Mouse (Mus musculus) CH12.LX (cell line): ENCODE data around the gene Gstt4. TPM values are rescaled to one million over a fixed set of nuclear protein-coding genes. Genes with fewer than 3 reads are reported as not detected.
"Not testable (repeated sequence)": the region's sequence is repeated elsewhere in the genome, so short reads cannot be mapped to it uniquely, and the experiment has no call there.

Experiments
- DNase-seq: peaks from one replicate; pipeline ENCODE4 v3.0.0-alpha.2; 2013; ENCODE audit errors: extremely low read depth
- H3K27ac ChIP-seq: 2 replicates; pipeline ENCODE4 v1.5.1; 2012; ENCODE audit warnings: low read depth, mild to moderate bottlenecking, control low read depth, moderate library complexity; ENCODE audit not compliant: insufficient read depth
- H3K27me3 ChIP-seq: replicated peaks from 2 replicates; pipeline ENCODE3; 2012; ENCODE audit warnings: inconsistent platforms
- H3K36me3 ChIP-seq, 2 experiments: replicated peaks in 1 of 2; 2 replicates each; pipeline versions ENCODE3 to v1.6.1; 2012; ENCODE audit warnings: inconsistent platforms in 1 of 2, low read length in 1 of 2, mild to moderate bottlenecking in 1 of 2, mixed read lengths in 1 of 2, moderate library complexity in 1 of 2; ENCODE audit not compliant: control insufficient read depth in 1 of 2, insufficient read depth in 1 of 2
- H3K4me1 ChIP-seq, 2 experiments: 2 replicates each; pipeline ENCODE4 v1.6.1; 2012; ENCODE audit warnings: inconsistent platforms in 1 of 2, moderate library complexity in 1 of 2; ENCODE audit not compliant: insufficient read depth in 2 of 2, control insufficient read depth in 1 of 2
- H3K4me2 ChIP-seq: 2 replicates; pipeline ENCODE4 v1.6.1; 2012; ENCODE audit warnings: low read depth, mild to moderate bottlenecking, control low read depth; ENCODE audit not compliant: poor library complexity, insufficient read depth, severe bottlenecking
- H3K4me3 ChIP-seq, 3 experiments: fragments of 150-350 bp in 1 of 3; sonication (generic) in 1 of 3; replicated peaks in 1 of 3; 2 replicates each; pipeline versions ENCODE3 to v1.5.1; 2011 to 2012; ENCODE audit warnings: low read depth in 2 of 3, low read length in 2 of 3, mild to moderate bottlenecking in 2 of 3, moderate library complexity in 2 of 3, control low read depth in 1 of 3, improper control_type of control experiment in 1 of 3, inconsistent platforms in 1 of 3, mixed read lengths in 1 of 3; ENCODE audit not compliant: poor library complexity in 1 of 3
- H3K79me2 ChIP-seq: replicated peaks from 2 replicates; pipeline ENCODE4 v1.6.1; 2012; ENCODE audit warnings: mild to moderate bottlenecking, moderate library complexity; ENCODE audit not compliant: control insufficient read depth, poor library complexity, insufficient read depth, severe bottlenecking; ENCODE audit errors: extremely low read depth
- H3K9ac ChIP-seq: 2 replicates; pipeline ENCODE4 v1.6.1; 2012; ENCODE audit warnings: low read depth, mild to moderate bottlenecking, control low read depth, moderate library complexity; ENCODE audit not compliant: insufficient read depth
- H3K9me3 ChIP-seq: replicated peaks from 2 replicates; pipeline ENCODE3; 2012; ENCODE audit warnings: low read length, inconsistent platforms, mixed read lengths
- CHD2 ChIP-seq: IDR thresholded peaks from 2 replicates; pipeline ENCODE4 v1.6.1; 2011; ENCODE audit warnings: low read length, improper control_type of control experiment
- CTCF ChIP-seq, 2 experiments: IDR thresholded peaks in 1 of 2; conservative IDR thresholded peaks in 1 of 2; 2 replicates each; pipeline ENCODE4 v1.5.1; 2011 to 2012; ENCODE audit warnings: low read depth in 2 of 2, low read length in 2 of 2, improper control_type of control experiment in 1 of 2, inconsistent platforms in 1 of 2, mild to moderate bottlenecking in 1 of 2, moderate library complexity in 1 of 2
- GABPA ChIP-seq: IDR thresholded peaks from 2 replicates; pipeline ENCODE4 v1.6.1; 2012; ENCODE audit warnings: low read depth, low read length, improper control_type of control experiment, inconsistent platforms; ENCODE audit not compliant: insufficient replicate concordance
- HCFC1 ChIP-seq: IDR thresholded peaks from 2 replicates; pipeline ENCODE4 v1.6.1; 2012; ENCODE audit warnings: low read depth, mild to moderate bottlenecking, inconsistent platforms, low read length, improper control_type of control experiment
- MXI1 ChIP-seq: IDR thresholded peaks from 2 replicates; pipeline ENCODE4 v1.6.1; 2011; ENCODE audit warnings: mild to moderate bottlenecking, low read depth, low read length, improper control_type of control experiment
- NELFE ChIP-seq: IDR thresholded peaks from 2 replicates; pipeline ENCODE4 v1.6.1; 2011; ENCODE audit warnings: low read depth, low read length, improper control_type of control experiment
- POLR2A ChIP-seq: IDR thresholded peaks from 2 replicates; pipeline ENCODE4 v1.6.1; 2011; ENCODE audit warnings: low read depth, mild to moderate bottlenecking, improper control_type of control experiment, low read length
- POLR2AphosphoS2 ChIP-seq: IDR thresholded peaks from 2 replicates; pipeline ENCODE4 v1.6.1; 2011; ENCODE audit warnings: low read depth, low read length, improper control_type of control experiment
- RCOR1 ChIP-seq: conservative IDR thresholded peaks from 2 replicates; pipeline ENCODE4 v1.6.1; 2012; ENCODE audit warnings: low read depth, mild to moderate bottlenecking, inconsistent platforms, low read length, improper control_type of control experiment
- SMC3 ChIP-seq: IDR thresholded peaks from 2 replicates; pipeline ENCODE4 v1.6.1; 2011; ENCODE audit warnings: low read depth, low read length, improper control_type of control experiment
- TBP ChIP-seq: conservative IDR thresholded peaks from 2 replicates; pipeline ENCODE4 v1.6.1; 2011; ENCODE audit warnings: low read depth, low read length, improper control_type of control experiment
- USF1 ChIP-seq: IDR thresholded peaks from 2 replicates; pipeline ENCODE4 v1.6.1; 2014; ENCODE audit warnings: low read depth, mild to moderate bottlenecking, inconsistent platforms, low read length, improper control_type of control experiment
- USF2 ChIP-seq: conservative IDR thresholded peaks from 2 replicates; pipeline ENCODE4 v1.6.1; 2011; ENCODE audit warnings: low read depth, low read length, improper control_type of control experiment
- ZC3H11A ChIP-seq: IDR thresholded peaks from 2 replicates; pipeline ENCODE4 v1.6.1; 2012; ENCODE audit warnings: low read depth, mild to moderate bottlenecking, inconsistent platforms, low read length, improper control_type of control experiment
- ZNF384 ChIP-seq: IDR thresholded peaks from 2 replicates; pipeline ENCODE4 v1.6.1; 2012; ENCODE audit warnings: low read depth, low read length, improper control_type of control experiment, inconsistent platforms
- dilution Hi-C: fragments of 300-500 bp; cut with MboI; formaldehyde crosslinking; loops from 2 replicates; pipeline ENCODE4 v1.14.3; 2020; ENCODE audit warnings: low sequenced_read_pairs; ENCODE audit not compliant: extremely low pct_unique_long_range_greater_than_20kb, extremely low pct_ligation_motif_present
- in situ Hi-C: fragments of 300-500 bp; cut with MboI; formaldehyde crosslinking; loops from 3 replicates; pipeline ENCODE4 v1.14.3; 2019; ENCODE audit warnings: low sequenced_read_pairs, low pct_ligation_motif_present, low pct_unique_long_range_greater_than_20kb, mixed read lengths
- polyA plus RNA-seq: library from polyadenylated mRNA; unstranded; fragments of >175 nt; gene quantifications from 2 replicates; pipeline ENCODE4 v1.2.1, GENCODE M21; 2012; ENCODE audit warnings: low read depth; ENCODE audit not compliant: insufficient read length
- total RNA-seq, 2 experiments: library from RNA; depleted of rRNA; stranded (reverse); fragments of 300-350 nt in 1 of 2; fragments of >200 nt in 1 of 2; gene quantifications; 2 replicates each; pipeline ENCODE4 v1.2.3; 2012 to 2014

Gstt4 gene
- total and polyA plus RNA-seq, 3 experiments, result 0.21 to 0.80 (median 0.42) TPM

DNA sequence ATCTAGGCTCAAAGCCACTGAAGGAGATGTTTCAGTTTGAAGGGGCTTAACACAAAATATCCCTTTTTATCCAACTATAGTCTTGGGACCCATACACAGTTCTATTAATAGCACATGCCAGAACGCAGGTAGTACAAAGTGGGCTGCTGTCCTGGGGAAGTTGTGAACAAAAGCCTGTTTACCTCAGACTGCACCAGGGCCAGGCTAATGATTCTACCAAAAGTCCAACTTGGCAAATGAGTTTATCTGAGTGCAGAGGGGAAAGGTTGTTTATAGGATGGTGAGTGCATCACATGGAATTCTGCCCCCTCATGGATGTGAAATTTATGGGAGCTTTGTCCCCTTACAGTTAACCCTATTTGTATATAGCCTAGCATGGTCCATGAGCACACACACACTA is 22.5 kb upstream of the Gstt4 start:
- no peak for DNase-seq
- Histone ChIP-seq H3K9me3 (no peaks in the 10 kb centered on the region), H3K27me3 (no peaks in the 10 kb centered on the region), H3K79me2 (no peaks in the 10 kb centered on the region), H3K4me2 (no peak overlapping the region), H3K36me3 (no peaks in the 10 kb centered on the region), H3K4me1 (peaks cover 2 to 20% of the 10 kb centered on the region in 2 experiments; a peak in 3 of 4 replicates), H3K4me3 (no peak overlapping the region), H3K9ac (no peak overlapping the region), H3K27ac (no peak overlapping the region)
- dilution Hi-C loops, result no loop called here
- TF ChIP-seq HCFC1, result no peak
- TF ChIP-seq RCOR1, result no peak
- no peak for TF ChIP-seq SMC3
- TF ChIP-seq MXI1, result no peak
- TF ChIP-seq USF2, result no peak
- no peak for TF ChIP-seq CTCF (conservative IDR thresholded peaks at IDR 0.05 in 1 of 2, IDR thresholded peaks at IDR 0.05 in 1 of 2; ENCODE audit: low read depth in 2 of 2, low read length in 2 of 2)
- TF ChIP-seq ZC3H11A, result no peak
- no peak for TF ChIP-seq NELFE
- no peak for TF ChIP-seq GABPA
- TF ChIP-seq USF1, result no peak
- TF ChIP-seq POLR2AphosphoS2, result no peak
- no peak for TF ChIP-seq CHD2
- in situ Hi-C loops, result no loop called here

- in situ Hi-C loops, DNase-seq, H3K9ac ChIP-seq, H3K27ac ChIP-seq, dilution Hi-C loops, H3K36me3 ChIP-seq, H3K9me3 ChIP-seq, H3K4me2 ChIP-seq, H3K4me3 ChIP-seq, H3K27me3 ChIP-seq, H3K79me2 ChIP-seq: not testable (repeated sequence)
- H3K4me1 ChIP-seq, result peaks cover 2 to 17% of the 10 kb centered on the region in 2 experiments; a peak in 3 of 4 replicates
- TF ChIP-seq TBP, result peak; percentile 83
Measured at GRCm38 (mm10) chr10:75843898-75844297, 21.6 kb upstream of the Gstt4 start.

DNA sequence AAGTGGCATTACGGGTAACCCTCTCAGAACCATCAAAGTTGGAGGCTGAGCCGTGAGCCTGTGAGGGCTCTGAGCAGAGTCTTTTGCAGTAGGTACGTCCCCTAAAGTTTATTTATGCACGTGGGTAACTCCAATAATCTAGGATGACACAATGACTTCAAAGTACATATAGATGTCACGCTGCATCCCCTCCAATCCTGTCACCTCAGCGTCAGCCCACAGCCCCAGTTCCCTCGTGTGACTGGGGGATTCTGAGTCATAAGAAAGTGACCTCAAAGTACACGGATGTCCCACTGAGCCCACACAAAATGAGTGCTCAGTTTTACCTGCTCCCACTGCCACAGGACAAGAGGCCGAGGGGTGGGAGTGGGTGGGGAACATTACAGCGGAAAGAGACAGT is 16.7 kb upstream of the Gstt4 start:
- H3K27me3 ChIP-seq, result no peaks in the 10 kb centered on the region
- dilution Hi-C loops (no loop called here), in situ Hi-C loops (loop anchor here (10.0 kb wide), 1 partner anchor 254 kb away; the partner anchor contains the start of gene Ggt5)
- no peaks in the 10 kb centered on the region for H3K79me2 ChIP-seq
- TF ChIP-seq USF1 (no peak), ZC3H11A (no peak), RCOR1 (no peak), ZNF384 (no peak), POLR2A (no peak), POLR2AphosphoS2 (no peak)
- no peaks in the 10 kb centered on the region for H3K9me3 ChIP-seq
- no peaks in the 10 kb centered on the region for H3K36me3 ChIP-seq
- no peak for DNase-seq
- no peak overlapping the region for H3K27ac ChIP-seq
- H3K4me1 ChIP-seq, result peaks cover 0 to 17% of the 10 kb centered on the region in 2 experiments; a peak in 2 of 4 replicates
- no peak overlapping the region for H3K4me2 ChIP-seq
- H3K4me3 ChIP-seq, result no peak overlapping the region
- no peak overlapping the region for H3K9ac ChIP-seq
